Mouse (Mus musculus) gastrocnemius, postnatal 25 days (tissue): ENCODE data around the gene Ptprm. TPM values are rescaled to one million over a fixed set of nuclear protein-coding genes. Genes with fewer than 3 reads are reported as not detected.
A peak's percentile ranks its signal among the peaks of the same experiment; 100 is the strongest.

Experiments used
- DNase-seq: peaks from one replicate; pipeline ENCODE4 v3.0.0; 2022
- total RNA-seq, 2 experiments: library from RNA; stranded (reverse); gene quantifications; 1 replicate in 1 of 2; 2 replicates in 1 of 2; pipeline ENCODE4 v1.2.3; 2021

The Ptprm gene
- total RNA-seq, 2 experiments from 2014 or later: 22.4 to 28.0 TPM

DNA sequence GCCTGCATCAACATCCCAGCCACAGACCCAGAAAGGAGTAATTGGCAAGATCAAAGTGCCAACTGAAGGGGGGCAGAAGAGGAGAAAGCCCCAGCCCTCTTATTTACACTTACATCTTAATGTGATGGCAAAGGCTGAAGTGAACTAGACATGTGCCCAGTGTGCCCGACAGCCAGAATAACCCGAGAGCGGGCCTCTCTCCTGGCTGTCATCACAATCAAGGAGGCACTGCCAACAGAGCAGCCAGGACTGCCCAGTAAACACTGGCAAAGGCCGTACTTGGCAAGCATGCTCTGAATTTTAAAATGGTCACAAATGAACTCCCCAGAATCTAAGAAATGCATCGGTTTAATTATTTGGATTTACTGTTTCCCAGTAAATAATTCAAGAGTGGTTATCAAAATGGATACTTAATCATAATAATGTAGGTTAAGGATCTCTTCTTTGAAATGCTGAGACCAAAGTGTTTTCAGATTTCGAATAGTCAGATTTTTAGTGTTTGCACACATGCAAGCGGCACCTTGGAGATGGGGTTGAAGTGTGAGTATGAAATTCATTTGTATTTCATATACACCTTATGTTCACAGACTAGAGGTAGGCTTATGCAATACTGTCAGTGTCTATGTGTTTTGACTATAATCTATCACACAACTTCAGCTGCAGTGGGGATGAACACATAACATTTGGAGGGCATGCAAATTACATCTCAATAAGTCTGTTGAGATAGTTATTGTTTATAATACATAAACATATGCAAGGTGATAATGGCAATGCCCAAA, 282.8 kb downstream of the Ptprm start:
- no peak for DNase-seq

DNA sequence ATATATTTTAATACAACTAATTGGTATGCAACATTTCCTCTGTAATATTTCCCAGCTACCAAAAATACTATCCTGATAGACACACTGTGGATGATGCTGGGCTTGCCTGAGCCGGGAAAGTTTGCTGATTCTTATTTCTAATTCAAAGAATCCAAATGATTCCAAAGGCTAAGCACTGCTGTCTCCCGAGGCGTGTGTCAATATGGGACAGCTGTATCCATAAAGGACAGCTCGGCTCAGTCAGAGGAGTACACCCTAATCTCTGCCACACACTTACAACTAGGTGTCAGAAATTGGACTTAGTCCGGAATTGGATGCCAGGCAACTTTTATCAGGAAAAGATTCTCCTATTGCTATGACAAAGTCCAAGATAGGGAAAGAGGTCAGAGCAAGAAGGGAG, 290.6 kb downstream of the Ptprm start:
- no peak for DNase-seq

DNA sequence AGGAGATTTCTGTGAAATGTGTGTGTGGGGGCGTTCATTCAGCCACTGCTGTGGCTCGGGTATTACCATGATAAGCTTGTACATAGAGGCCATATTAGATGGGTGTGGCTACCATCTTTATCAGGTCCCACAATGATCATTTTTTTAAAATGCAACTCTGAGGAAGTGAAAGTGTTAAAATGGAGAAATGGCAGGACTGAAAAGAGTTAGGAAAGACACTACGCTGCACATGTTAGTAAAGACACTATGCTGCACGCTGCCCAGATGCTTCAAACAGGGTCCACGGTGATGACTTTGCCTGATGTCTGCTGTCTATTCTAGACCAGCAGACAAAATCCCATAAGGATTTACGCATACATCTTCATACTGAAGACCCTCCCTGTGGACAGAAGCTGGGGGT, 298.6 kb downstream of the Ptprm start:
- DNase-seq: no peak

DNA sequence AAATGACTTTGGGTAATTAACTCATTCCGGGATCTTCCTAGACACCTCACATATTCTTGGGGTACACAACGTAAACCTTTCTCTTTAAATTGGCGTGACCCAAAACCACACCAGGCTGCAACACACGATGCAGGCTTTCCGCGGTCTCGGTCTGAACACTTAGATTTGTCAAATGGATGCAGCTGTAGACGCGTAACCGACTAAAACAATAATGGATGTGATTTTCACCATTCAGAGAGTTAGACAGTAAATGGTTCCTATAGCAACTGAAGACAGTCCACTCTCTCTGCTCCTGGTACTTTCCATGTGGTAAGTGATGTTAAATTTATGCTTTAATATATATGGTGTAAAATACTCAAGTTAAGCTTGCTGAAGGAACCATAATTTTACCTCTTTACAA, 300.1 kb downstream of the Ptprm start:
- DNase-seq: no peak

DNA sequence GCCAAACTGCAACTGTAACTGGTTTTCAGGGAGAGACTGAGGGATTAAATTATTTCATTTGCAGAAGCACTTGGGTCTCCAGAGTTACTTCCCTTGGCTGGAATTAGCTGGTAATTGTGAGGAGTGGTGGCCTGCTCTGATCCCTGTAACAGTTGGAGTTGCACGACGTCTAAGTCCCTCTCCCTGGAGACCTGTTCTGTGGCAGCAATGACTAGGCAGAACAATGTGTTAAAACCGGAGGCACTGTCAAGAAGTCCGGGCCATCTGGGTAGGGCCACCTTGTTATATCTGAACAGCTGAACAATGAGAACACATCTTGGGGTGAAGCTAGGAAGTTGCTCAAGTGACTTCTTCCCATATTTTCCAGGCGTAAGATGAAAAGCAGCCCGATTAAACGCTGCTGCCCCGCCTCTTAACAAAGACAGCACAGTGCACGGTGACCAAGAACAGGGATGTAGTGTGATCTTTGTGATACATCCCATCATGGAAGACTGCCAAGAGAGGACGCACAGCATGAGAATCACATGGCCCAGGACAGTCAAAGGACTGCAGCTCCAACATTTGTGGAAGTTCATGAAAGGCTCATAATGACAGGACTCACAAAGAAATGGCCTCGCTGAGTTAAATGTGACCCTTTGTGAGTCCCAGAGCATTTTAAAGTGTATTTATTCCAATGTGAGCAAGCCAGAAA, 301.5 kb downstream of the Ptprm start:
- no peak for DNase-seq

DNA sequence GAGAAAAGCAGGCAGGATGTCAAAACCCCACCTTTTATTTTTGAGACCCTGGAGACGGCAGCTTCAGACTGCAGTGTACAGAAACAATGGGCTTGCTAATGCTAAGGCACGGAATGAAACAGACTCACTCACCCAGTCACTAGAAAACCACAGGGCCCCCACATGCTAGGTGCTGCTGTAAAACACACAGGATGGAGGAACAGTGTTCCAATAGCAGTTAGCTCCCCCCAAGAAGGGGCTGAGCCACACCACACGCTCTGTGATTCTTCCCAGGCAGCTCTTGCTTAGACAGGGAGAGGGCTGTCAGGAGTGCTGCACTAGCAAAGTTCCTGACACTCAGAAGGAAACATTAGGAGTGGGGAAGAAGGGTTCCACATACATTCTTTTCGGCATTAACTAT, 306.6 kb downstream of the Ptprm start:
- no peak for DNase-seq

DNA sequence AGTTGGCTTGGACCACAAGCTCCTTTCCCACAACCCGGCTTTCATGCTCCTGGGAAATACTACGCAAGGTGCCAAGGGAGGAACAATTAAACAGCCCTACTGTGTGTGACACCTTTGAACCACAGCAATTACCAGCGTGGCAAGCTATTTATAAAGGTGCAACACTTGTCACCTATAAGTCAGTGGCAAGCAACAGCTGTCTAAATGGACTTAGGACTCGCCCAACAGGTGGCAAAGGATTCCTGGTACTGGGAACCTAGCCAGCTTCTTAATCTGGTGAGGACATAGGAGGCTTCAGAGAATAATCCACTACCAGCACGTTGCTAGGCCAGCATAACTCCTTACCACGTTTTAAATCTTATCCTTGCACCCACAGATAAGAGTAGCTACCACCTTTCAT, 315.7 kb downstream of the Ptprm start:
- no peak for DNase-seq

DNA sequence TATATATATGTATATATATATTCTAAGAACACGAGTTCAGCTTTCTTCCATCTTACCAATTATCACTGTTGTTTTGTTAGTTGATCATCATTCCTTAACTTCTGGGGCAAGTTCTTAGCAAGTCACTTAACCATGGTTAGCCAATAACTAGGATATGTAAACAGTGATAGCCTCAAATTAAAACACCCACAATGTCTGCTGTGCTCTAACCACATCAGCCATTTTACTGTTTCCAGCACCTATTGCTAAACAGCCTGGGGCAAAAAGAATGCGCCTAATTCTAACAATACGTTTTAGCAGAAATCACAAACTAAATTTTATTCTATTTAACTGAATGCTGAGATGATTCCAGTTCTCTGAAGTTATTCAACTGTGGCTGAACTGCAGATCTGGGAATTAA, 320.7 kb downstream of the Ptprm start:
- DNase-seq: no peak

DNA sequence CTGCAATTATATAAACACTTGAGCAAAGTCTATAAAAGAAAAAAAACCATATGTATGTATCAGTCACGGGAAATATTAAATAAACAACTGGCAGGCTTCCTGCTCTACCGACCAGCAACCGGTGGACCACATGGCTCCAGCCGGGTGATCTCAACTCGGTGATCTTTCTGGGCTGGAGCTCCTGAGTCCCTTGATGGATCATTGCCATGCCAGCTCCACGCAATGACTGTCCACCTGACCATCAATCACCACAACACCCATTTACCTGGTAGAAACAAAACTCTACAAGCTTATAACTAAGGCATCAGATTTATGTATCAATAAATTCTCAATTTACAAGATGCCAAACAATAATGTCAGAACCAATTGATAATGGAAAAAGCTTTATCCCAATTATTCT, 322.2 kb downstream of the Ptprm start:
- no peak for DNase-seq

DNA sequence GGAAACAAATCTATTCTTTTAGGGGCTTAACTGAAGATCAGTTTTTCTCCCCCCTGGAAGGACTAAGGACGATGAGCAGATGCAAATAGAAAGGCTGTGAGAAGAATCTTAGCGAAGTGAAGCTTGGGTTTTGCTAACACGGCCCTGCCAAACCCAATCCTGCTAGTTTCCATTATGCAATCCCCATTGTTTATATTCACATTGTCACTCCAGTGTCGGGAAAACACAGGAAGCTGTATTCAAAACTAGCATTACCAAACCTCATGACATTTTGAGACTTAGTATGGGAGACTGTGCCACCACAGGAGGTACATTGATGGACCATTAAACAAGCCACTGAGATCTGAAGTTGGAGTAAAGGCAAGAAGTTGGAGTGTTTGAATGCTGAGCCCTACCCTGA, 322.9 kb downstream of the Ptprm start:
- no peak for DNase-seq

DNA sequence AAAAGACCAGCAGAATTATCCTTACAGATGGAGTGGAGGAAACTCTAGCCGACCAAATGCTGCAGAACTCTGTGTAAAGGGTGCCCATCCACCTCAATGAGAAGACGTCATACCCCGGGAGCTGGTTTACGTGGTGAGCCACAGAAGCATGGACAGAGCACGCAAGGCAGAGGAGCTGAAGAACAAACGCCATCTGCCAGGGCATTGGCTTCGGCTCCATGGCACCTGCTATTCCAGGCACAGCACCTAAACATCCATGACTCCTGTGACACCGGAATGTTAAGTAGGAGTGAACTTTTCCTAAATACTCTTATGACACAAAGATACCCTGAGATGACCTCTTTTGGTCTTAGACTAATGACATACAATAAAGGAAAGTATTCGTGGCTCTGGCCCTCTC, 327.0 kb downstream of the Ptprm start:
- no peak for DNase-seq

DNA sequence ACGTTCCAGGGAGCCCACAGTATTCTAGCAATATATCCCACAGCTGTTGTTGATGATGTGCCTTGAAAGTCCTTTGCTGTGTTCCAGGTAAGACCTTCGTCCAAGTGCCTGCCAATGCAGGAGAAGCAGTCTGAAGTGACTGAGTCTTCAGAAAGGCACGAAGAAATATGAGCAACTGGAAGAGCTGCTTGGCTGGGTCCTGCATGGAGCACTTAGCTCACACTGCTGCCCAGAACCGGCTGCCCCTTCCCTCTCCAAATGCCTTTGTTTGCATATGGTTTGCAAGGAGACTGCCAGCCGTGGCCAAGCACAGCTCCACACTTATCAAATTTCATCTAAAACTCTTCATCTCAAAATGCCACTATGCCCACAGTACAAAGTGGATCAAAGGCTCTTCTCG, 337.8 kb downstream of the Ptprm start:
- no peak for DNase-seq

DNA sequence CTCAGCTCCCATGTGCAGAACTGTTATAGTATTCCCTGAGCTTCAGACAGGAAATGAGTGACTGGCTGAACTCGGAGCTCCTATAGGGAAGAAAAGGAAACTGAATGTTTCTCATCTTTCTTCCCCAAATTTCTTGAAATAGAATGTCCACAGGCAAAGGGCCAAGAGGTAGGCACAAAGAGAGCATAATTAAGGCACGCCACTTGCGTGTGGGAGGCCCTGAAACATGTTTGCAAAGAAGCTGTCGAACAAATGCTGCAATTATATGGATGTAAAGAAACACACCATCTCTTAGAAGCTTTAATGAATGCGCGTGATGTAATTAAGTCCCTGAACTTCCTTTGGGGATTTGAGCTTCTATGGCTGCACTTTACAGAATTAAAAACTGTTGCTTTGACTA, 341.0 kb downstream of the Ptprm start:
- DNase-seq: no peak

DNA sequence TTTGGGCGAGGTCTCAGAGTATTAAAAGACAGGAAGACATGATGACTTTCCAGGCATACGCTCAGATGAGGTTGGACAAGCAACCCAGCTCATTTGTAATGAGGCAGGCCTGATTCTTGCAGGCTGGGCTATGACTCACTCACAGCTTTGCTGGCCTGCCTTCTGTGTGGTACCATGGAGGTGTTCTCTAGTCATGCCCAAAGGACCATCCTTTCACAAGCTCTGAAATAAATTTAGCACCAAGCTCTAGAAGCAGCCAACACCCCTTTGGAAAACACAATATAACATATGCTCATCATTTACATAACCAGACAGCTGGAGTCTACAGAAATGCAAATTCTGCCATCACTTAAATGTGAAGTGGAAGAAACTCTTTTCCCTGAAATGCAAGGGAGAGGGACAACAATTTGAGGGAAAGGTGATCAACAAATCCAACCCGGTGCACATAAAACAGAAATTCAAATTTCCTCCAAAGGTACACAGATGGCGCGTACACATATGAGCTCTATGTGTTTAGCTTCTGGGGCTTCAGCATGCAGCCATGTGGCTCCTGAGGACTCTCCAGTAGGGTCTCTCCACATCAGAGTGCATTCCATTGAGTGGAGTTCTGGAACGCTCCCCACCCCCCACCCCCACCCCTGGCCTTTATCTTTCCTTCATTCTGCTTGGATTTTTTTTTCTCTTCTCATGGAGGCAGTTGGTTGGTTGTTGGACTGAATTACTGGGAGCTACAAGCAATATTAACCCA, 342.2 kb downstream of the Ptprm start:
- DNase-seq: no peak

DNA sequence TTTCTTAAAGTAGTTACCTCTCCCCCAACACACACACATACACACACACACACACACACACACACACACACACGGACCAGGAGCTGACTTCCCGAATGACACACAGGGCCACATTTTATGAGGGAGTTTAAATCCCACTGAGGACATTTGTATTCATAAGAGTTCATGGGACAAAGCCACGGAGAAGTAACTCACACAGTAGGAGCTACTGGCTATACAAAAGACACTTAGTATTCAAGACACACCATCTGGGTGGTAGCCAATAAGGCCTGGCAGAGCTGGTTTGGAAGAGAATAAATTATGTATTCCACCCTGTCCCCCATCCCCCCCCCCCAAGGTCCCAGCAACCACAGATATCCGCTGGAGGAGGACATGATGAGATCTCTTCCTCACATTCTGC, 344.1 kb downstream of the Ptprm start:
- no peak for DNase-seq

DNA sequence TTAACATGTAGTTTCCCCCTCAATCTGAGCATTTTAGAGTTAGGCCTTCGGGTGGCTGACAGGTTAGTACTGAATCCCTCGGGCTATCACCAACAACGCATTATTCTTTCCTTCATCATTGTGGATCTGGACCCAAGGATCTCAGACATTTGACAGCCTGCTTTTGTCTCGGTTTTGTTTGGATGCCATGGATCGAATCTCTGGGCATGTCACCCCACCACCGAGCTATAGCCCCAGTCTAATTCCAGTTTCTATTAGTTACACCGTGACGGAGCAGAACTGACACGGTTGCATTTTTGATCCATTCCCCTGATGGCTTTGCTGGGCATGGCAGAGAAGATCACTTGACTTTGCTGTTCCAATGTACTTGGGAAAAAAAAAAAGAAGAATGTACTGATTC, 346.1 kb downstream of the Ptprm start:
- DNase-seq: no peak

DNA sequence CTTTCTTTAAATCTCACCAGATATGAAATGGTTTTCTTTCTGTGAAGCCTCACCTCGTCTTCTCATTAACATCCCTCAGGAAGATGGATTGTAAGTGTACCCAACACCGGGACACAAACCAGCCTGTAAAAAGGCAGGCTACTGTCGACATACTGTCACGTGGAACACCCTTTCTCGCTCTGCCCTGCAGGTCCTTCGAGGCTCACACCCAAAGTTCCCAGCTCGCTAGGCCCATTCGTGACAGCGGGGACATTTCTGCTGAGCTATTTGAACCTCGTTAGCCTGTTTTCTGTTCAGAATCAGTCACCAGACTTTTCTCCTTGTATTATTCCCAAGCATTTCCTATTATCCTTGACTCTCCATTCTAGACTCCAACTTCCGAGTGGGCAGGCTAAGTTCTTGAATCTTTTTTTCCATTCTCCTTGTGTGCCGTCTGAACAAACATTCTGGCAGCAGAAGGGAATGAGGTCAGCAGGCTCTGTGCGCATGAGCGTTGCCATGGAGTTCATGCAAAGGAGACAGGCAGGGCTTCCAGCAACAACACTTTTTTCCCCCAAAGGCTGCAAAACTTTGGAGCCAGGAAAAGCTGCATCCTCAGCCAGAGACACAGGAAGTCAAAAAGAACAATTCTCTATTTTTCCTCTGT, 347.4 kb downstream of the Ptprm start:
- DNase-seq: peak; percentile 90

DNA sequence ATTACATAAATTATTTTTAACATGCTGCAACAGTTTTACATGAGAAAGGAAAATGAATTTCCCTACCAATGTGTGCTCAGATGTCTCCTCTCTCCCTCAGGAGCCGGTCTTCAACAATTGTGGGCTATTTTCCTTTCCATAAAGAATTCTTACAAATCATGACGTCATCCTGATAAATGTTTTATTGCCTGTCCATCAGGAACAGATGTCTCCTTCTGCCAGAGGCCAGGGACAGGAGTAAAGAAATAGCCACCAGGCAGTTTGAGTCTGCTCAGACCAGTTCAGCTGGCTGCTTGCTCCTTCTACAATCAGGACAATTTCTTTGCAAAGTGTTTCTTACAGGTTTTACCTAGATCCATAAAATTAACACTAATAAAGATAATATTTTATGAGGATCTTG, 357.4 kb downstream of the Ptprm start:
- DNase-seq: no peak

DNA sequence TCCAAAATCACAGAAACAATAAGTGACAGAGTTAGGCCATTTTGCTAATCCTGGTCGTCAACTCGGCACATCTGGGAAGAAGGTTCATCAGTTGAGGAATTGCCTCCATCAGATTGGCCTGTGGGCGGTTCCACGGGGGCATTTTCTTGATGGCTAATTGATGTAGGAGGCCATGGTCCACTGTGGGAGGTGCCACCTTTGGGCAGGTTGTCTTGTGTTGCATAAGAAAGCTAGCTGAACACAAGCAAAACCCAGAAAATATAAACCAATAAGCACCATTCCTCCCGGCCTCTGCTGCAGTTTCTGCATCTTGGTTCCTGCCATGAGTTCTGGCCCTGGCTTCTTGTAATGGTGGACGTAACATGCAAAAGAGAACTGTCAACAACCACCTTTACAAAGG, 358.2 kb downstream of the Ptprm start:
- DNase-seq: no peak

DNA sequence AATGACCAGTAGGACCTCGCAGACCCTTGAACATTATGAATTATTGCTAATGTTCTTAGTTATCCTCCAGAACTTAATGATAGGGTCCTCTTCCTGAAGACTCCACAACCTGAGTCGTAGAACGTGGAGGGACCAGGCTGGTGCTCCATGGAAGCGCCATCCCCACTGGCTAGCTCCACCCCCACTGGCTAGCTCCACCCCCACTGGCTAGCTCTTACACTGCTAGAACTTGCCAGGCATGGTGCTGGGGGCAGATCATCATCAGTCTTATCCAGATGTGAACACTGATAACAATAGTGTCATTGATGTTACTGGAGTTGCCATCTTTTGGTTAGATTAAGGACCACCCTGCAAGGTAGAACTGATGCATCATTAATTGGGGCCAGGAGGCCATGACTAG, 362.4 kb downstream of the Ptprm start:
- no peak for DNase-seq

DNA sequence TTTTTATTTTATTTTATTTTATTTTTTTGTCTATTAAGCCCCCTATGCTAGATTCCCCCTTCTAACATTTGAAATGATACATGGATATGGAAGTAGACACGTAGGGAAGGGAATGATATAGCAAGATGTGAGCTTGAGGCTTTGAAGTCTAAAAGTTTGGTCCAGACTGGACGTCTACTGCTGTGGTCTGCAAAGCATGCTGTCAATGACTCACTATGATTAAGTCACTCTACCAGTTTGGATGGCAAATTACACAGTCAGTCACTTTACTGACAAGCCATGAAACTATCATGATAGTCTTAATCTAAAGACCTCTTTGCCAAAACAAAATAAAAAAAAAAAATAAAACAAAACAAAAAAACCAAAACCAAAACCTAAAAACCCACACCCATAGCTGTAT, 363.5 kb downstream of the Ptprm start:
- no peak for DNase-seq

DNA sequence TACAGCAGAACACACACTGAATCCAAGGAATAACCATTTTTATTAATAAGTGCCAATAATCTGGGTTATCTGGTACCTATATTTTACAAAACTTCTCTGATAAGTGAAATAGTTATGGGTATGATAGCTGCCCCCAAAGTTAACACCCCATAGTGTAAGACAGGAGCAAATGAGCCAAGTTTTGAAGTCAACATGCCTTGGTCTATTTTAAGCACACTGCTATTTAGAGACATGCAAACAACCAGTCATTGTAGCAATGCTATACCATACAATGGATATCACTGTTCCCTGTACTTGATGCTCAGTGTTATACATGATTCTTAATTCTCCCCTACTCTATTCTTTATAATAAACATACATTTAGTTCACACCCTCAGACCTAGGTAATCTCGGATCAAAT, 366.2 kb downstream of the Ptprm start:
- DNase-seq: no peak

DNA sequence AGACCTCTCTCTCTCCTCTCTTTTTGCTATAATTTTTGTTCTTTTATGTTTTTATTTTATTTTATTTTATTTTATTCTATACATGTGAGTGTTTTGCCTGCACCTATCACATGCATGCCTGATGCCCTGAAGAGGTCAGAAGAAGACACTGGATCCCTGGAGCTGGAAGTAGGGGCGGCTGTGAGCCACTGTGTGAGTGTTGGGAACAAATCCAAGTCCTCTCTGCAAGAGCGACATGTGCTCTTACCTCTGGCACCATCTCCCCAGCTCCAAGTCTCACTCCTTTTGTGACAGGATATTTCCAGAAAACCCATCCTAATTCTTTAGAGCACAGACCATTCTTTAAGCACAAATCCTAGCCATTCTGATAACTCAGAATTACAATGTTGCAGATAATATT, 372.6 kb downstream of the Ptprm start:
- no peak for DNase-seq
